ENCODE assay signal across 8 mouse cellular contexts in the genomic region with DNA sequence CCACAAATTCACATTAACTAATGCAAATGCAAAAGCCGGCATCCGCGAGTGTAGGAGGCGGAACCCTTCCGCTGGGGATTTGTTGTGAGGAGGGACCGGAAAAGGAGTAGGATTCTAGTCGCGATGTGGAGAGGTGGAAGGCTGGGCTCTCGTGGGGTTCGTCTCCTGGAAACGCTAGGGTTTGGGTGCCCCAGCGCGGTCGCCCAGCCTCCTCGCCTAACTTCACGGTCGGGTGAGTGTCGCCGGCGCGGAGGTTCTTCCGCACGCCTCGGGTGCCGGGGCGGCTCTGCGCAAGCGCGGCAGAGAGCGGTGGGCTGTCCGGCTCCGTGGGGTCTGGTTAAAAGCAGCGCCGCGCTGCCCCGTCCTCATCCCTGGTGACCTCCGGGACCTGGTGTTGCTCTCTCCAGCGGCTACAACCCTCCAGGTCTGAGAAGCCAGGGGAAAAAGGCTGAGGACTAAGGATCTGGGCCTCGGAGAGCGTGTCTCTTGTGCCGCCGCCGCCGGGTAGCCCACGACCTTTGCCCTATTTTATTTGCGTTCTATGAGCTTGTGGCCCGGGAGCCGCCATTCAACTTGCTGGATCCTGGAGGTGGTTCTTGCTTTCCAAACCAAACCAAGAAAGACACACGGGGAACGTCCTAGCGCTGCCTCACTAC. TPM values are rescaled to one million over a fixed set of nuclear protein-coding genes. Genes with fewer than 3 reads are reported as not detected.
DNase-seq lines count a peak whose midpoint lies in the region; ATAC-seq and TF ChIP-seq lines count a peak whose summit lies in the region.

A gene (plus strand): TSS at position 109 of the 656 bp plus-strand sequence.

- H3K27ac ChIP-seq in forebrain, embryonic 13.5 days: peak within 1 kb of the TSS; percentile 91
- peak within 1 kb of the TSS; percentile 99 for H3K27ac ChIP-seq in liver, postnatal 0 days (ENCODE audit: low read depth)
- peak within 1 kb of the TSS; percentile 88 for H3K27ac ChIP-seq in neural tube, embryonic 14.5 days (ENCODE audit: low read depth, low read length)

- ATAC-seq in forebrain, embryonic 13.5 days: peak; percentile 96
- ATAC-seq in liver, postnatal 0 days: peak; percentile 89
- peak; percentile 95 for ATAC-seq in neural tube, embryonic 14.5 days (ENCODE audit: low read depth)

- TF ChIP-seq EP300 in liver, postnatal 0 days (IDR thresholded peaks at IDR 0.05; ENCODE audit: low read depth): no peak

- TF ChIP-seq CTCF in E14TG2a.4 (conservative IDR thresholded peaks at IDR 0.05; ENCODE audit: low read length): no peak
- no peak for TF ChIP-seq CTCF in liver, postnatal 0 days (IDR thresholded peaks at IDR 0.05; ENCODE audit: low read depth)

- WGBS in forebrain, embryonic 13.5 days: under 1% methylated on average over 49 of the region's 51 CpGs
- under 1% methylated on average over 51 of the region's 51 CpGs for WGBS in large intestine, adult 2 months
- under 1% methylated on average over 51 of the region's 51 CpGs for WGBS in liver, postnatal 0 days (ENCODE audit: insufficient replicate concordance)
- under 1% methylated on average over 51 of the region's 51 CpGs for WGBS in neural tube, embryonic 14.5 days

- H3K9ac ChIP-seq in forebrain, embryonic 13.5 days: peak within 1 kb of the TSS; percentile 87
- peak within 1 kb of the TSS; percentile 91 for H3K9ac ChIP-seq in liver, postnatal 0 days (replicated peaks)
- H3K9ac ChIP-seq in neural tube, embryonic 14.5 days (replicated peaks; ENCODE audit: low read depth, low read length): peak within 1 kb of the TSS; percentile 70

- DNase-seq in c-Kit-positive CD71-positive TER-119-positive erythroid progenitor cells, embryonic 14.5 days (ENCODE audit: low spot score): peak; percentile 74
- DNase-seq in heart, postnatal 10 days: peak; percentile 87 to 88
- DNase-seq in large intestine, adult 2 months (ENCODE audit: low read depth, low spot score): peak; percentile 48
- DNase-seq in liver, postnatal 0 days: peak; percentile 81
- peak; percentile 78 for DNase-seq in testis, postnatal 10 days (ENCODE audit: low spot score)

- no peaks in the 10 kb centered on the region for H3K9me3 ChIP-seq in E14TG2a.4 (ENCODE audit: low read length)
- H3K9me3 ChIP-seq in forebrain, embryonic 13.5 days (replicated peaks): no peaks in the 10 kb centered on the region
- no peaks in the 10 kb centered on the region for H3K9me3 ChIP-seq in liver, postnatal 0 days (ENCODE audit: low read length)
- H3K9me3 ChIP-seq in neural tube, embryonic 14.5 days (ENCODE audit: control insufficient read depth, low read length): no peaks in the 10 kb centered on the region

- peaks cover 15% of the 10 kb centered on the region for H3K36me3 ChIP-seq in E14TG2a.4 (ENCODE audit: insufficient read depth, low read length)
- peaks cover 16% of the 10 kb centered on the region for H3K36me3 ChIP-seq in forebrain, embryonic 13.5 days (ENCODE audit: poor library complexity, severe bottlenecking)
- H3K36me3 ChIP-seq in liver, postnatal 0 days (replicated peaks; ENCODE audit: insufficient read depth, low read length): peaks cover 17% of the 10 kb centered on the region
- H3K36me3 ChIP-seq in neural tube, embryonic 14.5 days (ENCODE audit: control insufficient read depth, insufficient read depth, low read length): no peaks in the 10 kb centered on the region

- H3K27me3 ChIP-seq in E14TG2a.4 (ENCODE audit: insufficient read depth, low read length): no peaks in the 10 kb centered on the region
- no peaks in the 10 kb centered on the region for H3K27me3 ChIP-seq in forebrain, embryonic 13.5 days
- no peaks in the 10 kb centered on the region for H3K27me3 ChIP-seq in liver, postnatal 0 days (ENCODE audit: insufficient read depth, low read length)
- H3K27me3 ChIP-seq in neural tube, embryonic 14.5 days (ENCODE audit: control insufficient read depth, insufficient read depth, low read length): no peaks in the 10 kb centered on the region

- intact Hi-C loops in heart, postnatal 10 days (cut with DNase I): no loop called here

- H3K4me2 ChIP-seq in forebrain, embryonic 13.5 days: peak within 1 kb of the TSS; percentile 60
- peak within 1 kb of the TSS; percentile 91 for H3K4me2 ChIP-seq in liver, postnatal 0 days (ENCODE audit: low read depth, low read length)
- peak within 1 kb of the TSS; percentile 66 for H3K4me2 ChIP-seq in neural tube, embryonic 14.5 days (ENCODE audit: low read depth, low read length)

- peaks cover 13% of the 10 kb centered on the region for H3K4me1 ChIP-seq in E14TG2a.4 (replicated peaks; ENCODE audit: low read depth, low read length)
- H3K4me1 ChIP-seq in forebrain, embryonic 13.5 days: peaks cover 8% of the 10 kb centered on the region; the same call in 1 of the 2 replicates
- H3K4me1 ChIP-seq in liver, postnatal 0 days (ENCODE audit: insufficient read depth): peaks cover 6% of the 10 kb centered on the region; the same call in 1 of the 2 replicates
- peaks cover 6% of the 10 kb centered on the region for H3K4me1 ChIP-seq in neural tube, embryonic 14.5 days (ENCODE audit: control insufficient read depth, insufficient read depth, low read length)

- H3K4me3 ChIP-seq in E14TG2a.4 (replicated peaks; ENCODE audit: low read length): peak within 1 kb of the TSS; percentile 87
- H3K4me3 ChIP-seq in forebrain, embryonic 13.5 days: peak within 1 kb of the TSS; percentile 66
- H3K4me3 ChIP-seq in liver, postnatal 0 days (ENCODE audit: low read depth, low read length): peak within 1 kb of the TSS; percentile 88
- peak within 1 kb of the TSS; percentile 61 for H3K4me3 ChIP-seq in neural tube, embryonic 14.5 days (ENCODE audit: low read depth, low read length)

RNA-seq across cellular contexts. Expression of the gene that starts here (rescaled TPM):
- 12.5 and 13.4 TPM in 2 replicates for polyA plus RNA-seq in forebrain, embryonic 13.5 days (2015; fragmentation: Nextera tagmentation; extraction: Ambion mirVana)
- 10 to 100 TPM; 28.4 to 29.0 TPM for total RNA-seq in heart, postnatal 10 days (2021)
- polyA plus RNA-seq in large intestine, adult 2 months (2012; rRNA removed): 3.2 and 4.2 TPM in 2 replicates
- polyA plus RNA-seq in liver, postnatal 0 days (2015; fragmentation: Nextera tagmentation; extraction: Ambion mirVana): 8.2 and 9.0 TPM in 2 replicates
- polyA plus RNA-seq in neural tube, embryonic 14.5 days (2014; fragmentation: Nextera tagmentation; extraction: Ambion mirVana): 14.5 and 14.6 TPM in 2 replicates

Comparison
In these comparisons a context has a peak if more than half of its experiments do, and no peak if none do; other contexts are left out.
1. Peak in every context shown above with its lines: DNase-seq, ATAC-seq, H3K4me3 ChIP-seq and H3K27ac ChIP-seq.